Mouse (Mus musculus): Measurements from ENCODE around the gene Synpo2. TPM values are rescaled to one million over a fixed set of nuclear protein-coding genes. Genes with fewer than 3 reads are reported as not detected.

Synpo2 gene
- polyA plus RNA-seq, 1 experiment from 2014 or later: 0.06 TPM

DNA sequence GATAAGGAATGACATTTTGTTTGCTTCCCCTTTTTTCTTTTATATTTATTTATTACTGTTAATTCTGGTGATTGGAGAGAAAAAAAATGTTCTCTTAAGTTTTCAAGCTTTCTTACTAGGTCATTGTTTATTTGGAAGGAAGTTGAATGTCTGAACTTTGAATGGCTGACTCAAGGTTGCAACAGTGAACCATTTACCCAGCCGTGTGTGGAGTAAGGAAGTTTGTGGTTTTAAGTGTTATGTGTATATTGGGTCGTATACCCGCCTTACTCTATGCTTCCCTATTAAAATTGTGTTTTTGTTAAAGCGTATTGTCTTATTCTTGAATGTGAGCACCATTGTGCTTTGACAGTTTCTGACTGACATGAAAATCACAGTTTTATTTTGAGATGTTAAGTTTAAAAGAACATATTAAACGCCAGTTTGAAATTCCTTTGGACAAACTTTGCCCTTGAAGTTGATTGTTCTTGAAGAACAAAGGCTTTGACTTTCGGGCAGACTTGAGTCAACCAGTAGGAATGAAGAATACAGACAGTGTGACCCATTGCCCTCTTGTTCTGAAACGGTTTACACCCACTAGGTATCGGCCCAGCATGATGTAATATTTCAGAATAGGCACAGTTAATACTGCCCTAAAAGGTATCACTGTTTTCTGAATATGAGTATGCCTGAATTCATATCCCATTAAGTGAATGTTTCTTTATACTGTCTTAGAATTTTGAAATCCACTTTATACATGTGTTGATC, 182.6 kb downstream of the Synpo2 start:
- no peak for DNase-seq
- Histone ChIP-seq H3K36me3 (replicated peaks; ENCODE audit: insufficient read depth, low read length) (no peaks in the 10 kb centered on the region), H3K4me1 (ENCODE audit: insufficient read depth) (no peaks in the 10 kb centered on the region), H3K4me2 (ENCODE audit: low read depth, low read length) (no peak overlapping the region), H3K9me3 (ENCODE audit: low read length) (peaks cover 2% of the 10 kb centered on the region; the same call in 1 of the 2 replicates), H3K9ac (replicated peaks) (no peak overlapping the region), H3K4me3 (ENCODE audit: low read depth, low read length) (no peak overlapping the region), H3K27ac (ENCODE audit: low read depth) (no peak overlapping the region), H3K27me3 (ENCODE audit: insufficient read depth, low read length) (no peaks in the 10 kb centered on the region)
- 40% methylated on average over 8 of the region's 8 CpGs for WGBS (ENCODE audit: insufficient replicate concordance)
- TF ChIP-seq CTCF (IDR thresholded peaks at IDR 0.05; ENCODE audit: low read depth) (no peak), EP300 (IDR thresholded peaks at IDR 0.05; ENCODE audit: low read depth) (no peak)
- peak; percentile 25; the same call in 1 of the 2 replicates for ATAC-seq

DNA sequence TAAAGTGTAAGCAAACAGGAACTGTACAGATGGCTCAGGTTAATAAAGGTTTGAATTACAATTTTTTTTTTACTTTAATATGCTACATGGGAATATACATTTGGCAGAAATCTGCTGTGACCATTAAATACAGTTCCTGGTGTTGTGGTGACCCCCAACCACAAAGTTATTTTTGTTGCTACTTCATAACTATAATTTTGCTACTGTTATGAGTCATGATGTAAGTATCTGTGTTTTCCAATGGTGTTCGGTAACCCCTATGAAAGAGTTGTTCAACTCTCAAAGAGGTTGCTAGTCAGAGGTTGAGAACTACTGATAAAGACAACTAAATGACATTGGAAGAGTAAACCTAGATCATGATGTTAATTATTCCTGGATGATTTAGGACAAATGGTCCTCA, 193.6 kb downstream of the Synpo2 start:
- TF ChIP-seq EP300 (IDR thresholded peaks at IDR 0.05; ENCODE audit: low read depth) (no peak), CTCF (IDR thresholded peaks at IDR 0.05; ENCODE audit: low read depth) (no peak)
- no peaks in the 10 kb centered on the region for H3K4me1 ChIP-seq (ENCODE audit: insufficient read depth)
- no peak overlapping the region for H3K4me2 ChIP-seq (ENCODE audit: low read depth, low read length)
- DNase-seq (no peak), ATAC-seq (no peak)
- H3K9ac ChIP-seq (replicated peaks): no peak overlapping the region
- no peaks in the 10 kb centered on the region for H3K9me3 ChIP-seq (ENCODE audit: low read length)
- H3K27ac ChIP-seq (ENCODE audit: low read depth): no peak overlapping the region
- H3K4me3 ChIP-seq (ENCODE audit: low read depth, low read length): no peak overlapping the region
- no peaks in the 10 kb centered on the region for H3K27me3 ChIP-seq (ENCODE audit: insufficient read depth, low read length)
- 85% methylated on average over 1 of the region's 1 CpGs for WGBS (ENCODE audit: insufficient replicate concordance)
- no peaks in the 10 kb centered on the region for H3K36me3 ChIP-seq (replicated peaks; ENCODE audit: insufficient read depth, low read length)

DNA sequence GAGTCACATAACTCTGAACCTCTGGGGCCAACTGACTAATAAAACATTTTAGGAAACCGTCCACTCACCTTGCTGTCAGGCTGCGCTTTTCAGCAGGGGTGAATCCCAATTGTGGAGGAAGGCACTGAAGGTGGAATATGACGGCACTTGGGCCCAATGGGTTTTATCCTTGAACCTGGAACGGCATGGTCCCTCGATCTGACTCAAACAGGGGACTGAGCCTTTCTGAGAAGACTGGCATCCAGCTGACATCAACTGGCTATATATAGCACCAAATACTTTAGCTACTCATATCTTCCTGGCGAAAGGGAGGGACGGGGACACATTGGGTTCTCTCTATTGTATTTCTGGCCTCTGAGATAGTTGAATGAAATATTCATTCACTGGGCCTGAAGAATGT, 201.2 kb downstream of the Synpo2 start, which contains the start of gene Myoz2:
Gene Myoz2 (minus strand): TSS at position 264 of the 400 bp plus-strand sequence.
- Histone ChIP-seq H3K9me3 (ENCODE audit: low read length) (no peaks in the 10 kb centered on the region), H3K4me3 (ENCODE audit: low read depth, low read length) (no peak within 1 kb of the TSS), H3K4me2 (ENCODE audit: low read depth, low read length) (no peak within 1 kb of the TSS), H3K4me1 (ENCODE audit: insufficient read depth) (no peaks in the 10 kb centered on the region), H3K9ac (replicated peaks) (no peak within 1 kb of the TSS), H3K27ac (ENCODE audit: low read depth) (no peak within 1 kb of the TSS), H3K36me3 (replicated peaks; ENCODE audit: insufficient read depth, low read length) (no peaks in the 10 kb centered on the region), H3K27me3 (ENCODE audit: insufficient read depth, low read length) (no peaks in the 10 kb centered on the region)
- ATAC-seq: no peak
- WGBS (ENCODE audit: insufficient replicate concordance): 82% methylated on average over 7 of the region's 7 CpGs
- no peak for TF ChIP-seq CTCF (IDR thresholded peaks at IDR 0.05; ENCODE audit: low read depth)
- TF ChIP-seq EP300 (IDR thresholded peaks at IDR 0.05; ENCODE audit: low read depth): no peak
- no peak for DNase-seq

DNA sequence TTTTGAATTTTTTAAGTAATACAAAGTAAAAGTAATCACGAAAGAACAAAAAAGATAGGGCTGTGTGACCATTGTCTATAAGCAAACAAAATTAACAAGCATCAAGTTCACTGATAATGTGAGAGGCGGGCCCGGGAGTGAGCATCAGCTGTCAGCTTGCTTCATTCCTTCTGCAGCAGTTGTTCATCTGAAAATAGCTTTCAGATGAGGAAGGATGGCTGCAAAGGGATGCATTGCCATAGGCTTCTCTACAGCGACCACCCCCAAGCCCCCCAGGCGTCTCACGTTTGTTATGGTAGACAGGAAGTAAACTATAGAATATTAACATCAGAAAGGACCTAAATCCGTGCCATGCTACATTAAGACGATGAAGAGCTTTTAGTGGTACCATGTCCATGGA, 202.1 kb downstream of the Synpo2 start:
- TF ChIP-seq CTCF (IDR thresholded peaks at IDR 0.05; ENCODE audit: low read depth) (no peak), EP300 (IDR thresholded peaks at IDR 0.05; ENCODE audit: low read depth) (no peak)
- 69% methylated on average over 8 of the region's 8 CpGs for WGBS (ENCODE audit: insufficient replicate concordance)
- Histone ChIP-seq H3K4me2 (ENCODE audit: low read depth, low read length) (no peak overlapping the region), H3K4me1 (ENCODE audit: insufficient read depth) (no peaks in the 10 kb centered on the region), H3K9me3 (ENCODE audit: low read length) (no peaks in the 10 kb centered on the region), H3K9ac (replicated peaks) (no peak overlapping the region), H3K27ac (ENCODE audit: low read depth) (no peak overlapping the region), H3K36me3 (replicated peaks; ENCODE audit: insufficient read depth, low read length) (no peaks in the 10 kb centered on the region), H3K27me3 (ENCODE audit: insufficient read depth, low read length) (no peaks in the 10 kb centered on the region), H3K4me3 (ENCODE audit: low read depth, low read length) (no peak overlapping the region)
- DNase-seq (no peak), ATAC-seq (no peak)

Other genes with a start within 250 kb of the Synpo2 start
- gene Myoz2, start 201.1 kb downstream of the Synpo2 start, polyA plus RNA-seq (2015; fragmentation: Nextera tagmentation; extraction: Ambion mirVana): 0.18 and 4.4 TPM in 2 replicates
- gene Sec24d, start 31.3 kb upstream of the Synpo2 start, polyA plus RNA-seq (2015; fragmentation: Nextera tagmentation; extraction: Ambion mirVana): 18.5 and 19.8 TPM in 2 replicates
- gene Mettl14, start 150.0 kb upstream of the Synpo2 start, polyA plus RNA-seq (2015; fragmentation: Nextera tagmentation; extraction: Ambion mirVana): 5.0 and 5.3 TPM in 2 replicates
- 0.97 and 1.0 TPM in 2 replicates for gene Prss12, start 210.8 kb upstream of the Synpo2 start, polyA plus RNA-seq (2015; fragmentation: Nextera tagmentation; extraction: Ambion mirVana)

Data from liver, postnatal 0 days (tissue).